Mouse (Mus musculus) lung, postnatal 0 days (tissue): ENCODE measurements at regions not wholly inside any gene's neighbourhood (a gene's known extent, or its start where the extent isn't known, plus 50 kb on each side); places are given as distances from the start of the nearest gene placed in this dataset.

Source experiments
- CTCF ChIP-seq: IDR thresholded peaks from 2 replicates; pipeline ENCODE4 v1.5.1; 2016; ENCODE audit warnings: antibody characterized with exemption, mild to moderate bottlenecking
- EP300 ChIP-seq: IDR thresholded peaks from 2 replicates; pipeline ENCODE4 v1.6.1; 2016; ENCODE audit warnings: antibody characterized with exemption, mild to moderate bottlenecking, control low read depth

GRCm38 (mm10) chr14:120592191-120592590 is 113.9 kb downstream of the Rap2a start:
- TF ChIP-seq CTCF: no peak
- no peak for TF ChIP-seq EP300
